Mouse (Mus musculus) liver, adult 2 months (tissue): ENCODE results near the gene Ttc39a. TPM values are rescaled to one million over a fixed set of nuclear protein-coding genes. Genes with fewer than 3 reads are reported as not detected.

ENCODE experiments used
- DNase-seq: peaks from one replicate; pipeline ENCODE4 v3.0.0-alpha.2; 2011; ENCODE audit warnings: low read depth, low spot score; ENCODE audit errors: extremely low read depth
- H3K27ac ChIP-seq: fragments of 200-500 bp; replicated peaks from 2 replicates; pipeline ENCODE4 v1.5.1; 2012; ENCODE audit warnings: low read depth, mild to moderate bottlenecking, control low read depth, inconsistent platforms, low read length; ENCODE audit not compliant: insufficient read depth
- H3K27me3 ChIP-seq: fragments of 200-500 bp; 2 replicates; pipeline ENCODE4 v1.6.1; 2012; ENCODE audit warnings: mild to moderate bottlenecking, moderate library complexity, low read length, inconsistent platforms; ENCODE audit not compliant: control insufficient read depth, insufficient read depth
- H3K36me3 ChIP-seq: fragments of 200-500 bp; 2 replicates; pipeline ENCODE4 v1.6.1; 2012; ENCODE audit warnings: low read length, inconsistent platforms; ENCODE audit not compliant: control insufficient read depth, insufficient read depth
- H3K4me1 ChIP-seq: fragments of 200-500 bp; 2 replicates; pipeline ENCODE4 v1.6.1; 2011; ENCODE audit warnings: low read length; ENCODE audit not compliant: control insufficient read depth, insufficient read depth
- H3K4me3 ChIP-seq: fragments of 200-500 bp; 2 replicates; pipeline ENCODE4 v1.5.1; 2011; ENCODE audit warnings: low read depth, mild to moderate bottlenecking, control low read depth, low read length, moderate library complexity; ENCODE audit not compliant: insufficient read depth
- H3K79me2 ChIP-seq: fragments of 200-500 bp; 2 replicates; pipeline ENCODE4 v1.6.1; 2012; ENCODE audit warnings: inconsistent platforms, mild to moderate bottlenecking, low read length, moderate library complexity; ENCODE audit not compliant: control insufficient read depth, insufficient read depth
- H3K9ac ChIP-seq: fragments of 200-500 bp; 2 replicates; pipeline ENCODE4 v1.6.1; 2012; ENCODE audit warnings: low read depth, mild to moderate bottlenecking, control low read depth, inconsistent platforms, low read length
- CTCF ChIP-seq: fragments of 200-500 bp; IDR thresholded peaks from 2 replicates; pipeline ENCODE4 v1.5.1; 2011; ENCODE audit warnings: low read depth, low read length, control low read depth
- POLR2A ChIP-seq: fragments of 200-500 bp; IDR thresholded peaks from 2 replicates; pipeline ENCODE4 v1.6.1; 2011; ENCODE audit warnings: low read length, control low read depth; ENCODE audit not compliant: insufficient read depth; ENCODE audit errors: extremely low read depth
- WGBS: fragments of 180-500 bp; shearing (Covaris S2); methylation state at CpG from one replicate; pipeline ENCODE4 v1.1.7; 2018; 5-methylcytosine and 5-hydroxymethylcytosine counted together
- polyA plus RNA-seq: library from polyadenylated mRNA; depleted of rRNA; stranded (reverse); fragments of >200 nt; gene quantifications from 2 replicates; pipeline ENCODE4 v1.2.3, GENCODE M21; 2012
- total RNA-seq: library from RNA; depleted of rRNA; stranded (reverse); fragments of >200 nt; gene quantifications from 2 replicates; pipeline ENCODE4 v1.2.3, GENCODE M21; 2014

Gene Ttc39a
- total and polyA plus RNA-seq, 2 experiments: 1.1 to 1.7 TPM

- Histone ChIP-seq H3K36me3 (peaks cover 15% of the 10 kb centered on the region), H3K27ac (no peak overlapping the region), H3K4me3 (no peak overlapping the region), H3K79me2 (0 out of 2 replicates have a peak, but pooled peaks cover 3% of the 10 kb centered on the region), H3K9ac (no peak overlapping the region), H3K4me1 (no peaks in the 10 kb centered on the region), H3K27me3 (no peaks in the 10 kb centered on the region)
- no peak for DNase-seq
- TF ChIP-seq POLR2A: no peak
- no peak for TF ChIP-seq CTCF
- WGBS: 100% methylated on average over 2 of the region's 2 CpGs
Observed at GRCm38 (mm10) chr4:109448531-109448930, 42.1 kb downstream of the Ttc39a start.

- TF ChIP-seq CTCF: no peak
- TF ChIP-seq POLR2A: no peak
- no peak for DNase-seq
- WGBS: 59% methylated on average over 6 of the region's 6 CpGs
- Histone ChIP-seq H3K9ac (no peak overlapping the region), H3K27me3 (no peaks in the 10 kb centered on the region), H3K79me2 (peaks cover 5% of the 10 kb centered on the region; the same call in 1 of the 2 replicates), H3K27ac (no peak overlapping the region), H3K4me1 (peaks cover 10% of the 10 kb centered on the region), H3K4me3 (no peak overlapping the region), H3K36me3 (peaks cover 18% of the 10 kb centered on the region)
Observed at GRCm38 (mm10) chr4:109456821-109457220, 50.4 kb downstream of the Ttc39a start.

GRCm38 (mm10) chr4:109460421-109461179 is 54.2 kb downstream of the Ttc39a start:
- peaks cover 8% of the 10 kb centered on the region; the same call in 1 of the 2 replicates for H3K79me2 ChIP-seq
- H3K27ac ChIP-seq: no peak overlapping the region
- H3K4me1 ChIP-seq: peaks cover 14% of the 10 kb centered on the region
- 84% methylated on average over 3 of the region's 3 CpGs for WGBS
- H3K36me3 ChIP-seq: peaks cover 3% of the 10 kb centered on the region
- DNase-seq: no peak
- no peaks in the 10 kb centered on the region for H3K27me3 ChIP-seq
- no peak overlapping the region for H3K9ac ChIP-seq
- TF ChIP-seq CTCF: no peak
- no peak for TF ChIP-seq POLR2A
- no peak overlapping the region for H3K4me3 ChIP-seq

GRCm38 (mm10) chr4:109463892-109464291 is 57.5 kb downstream of the Ttc39a start:
- Histone ChIP-seq H3K27me3 (no peaks in the 10 kb centered on the region), H3K79me2 (peaks cover 16% of the 10 kb centered on the region; the same call in 1 of the 2 replicates), H3K9ac (no peak overlapping the region), H3K4me1 (peaks cover 4% of the 10 kb centered on the region; the same call in 1 of the 2 replicates), H3K4me3 (no peak overlapping the region), H3K36me3 (no peaks in the 10 kb centered on the region; the same call in 1 of the 2 replicates), H3K27ac (no peak overlapping the region)
- TF ChIP-seq CTCF: no peak
- TF ChIP-seq POLR2A: no peak
- no peak for DNase-seq

GRCm38 (mm10) chr4:109467687-109468086 is 61.3 kb downstream of the Ttc39a start:
- H3K27ac ChIP-seq: no peak overlapping the region
- no peak for DNase-seq
- peaks cover 22% of the 10 kb centered on the region for H3K4me1 ChIP-seq

GRCm38 (mm10) chr4:109471606-109472005 is 65.2 kb downstream of the Ttc39a start:
- H3K27ac ChIP-seq: peak overlapping the region; percentile 87
- peaks cover 31% of the 10 kb centered on the region for H3K4me1 ChIP-seq
- TF ChIP-seq POLR2A (no peak), CTCF (no peak)

More at GRCm38 (mm10) chr4:109467687-109468086, 61.3 kb downstream of the Ttc39a start:
- H3K36me3 ChIP-seq: no peaks in the 10 kb centered on the region; the same call in 1 of the 2 replicates
- TF ChIP-seq POLR2A: no peak
- no peak for TF ChIP-seq CTCF
- H3K79me2 ChIP-seq: peaks cover 31% of the 10 kb centered on the region; the same call in 1 of the 2 replicates
- H3K27me3 ChIP-seq: no peaks in the 10 kb centered on the region
- H3K4me3 ChIP-seq: no peak overlapping the region
- no peak overlapping the region for H3K9ac ChIP-seq

More at GRCm38 (mm10) chr4:109471606-109472005, 65.2 kb downstream of the Ttc39a start:
- peak; percentile 62 for DNase-seq
- Histone ChIP-seq H3K79me2 (peaks cover 39% of the 10 kb centered on the region; the same call in 1 of the 2 replicates), H3K4me3 (no peak overlapping the region), H3K27me3 (no peaks in the 10 kb centered on the region), H3K36me3 (no peaks in the 10 kb centered on the region), H3K9ac (no peak overlapping the region)
